ENCODE assay signal across 17 mouse cellular contexts in genomic region chr1:140740081-140740480, GRCm38 (mm10).
"Had no signal": no experiment of that assay in that cellular context is flagged by ENCODE, and none has a peak within 500 bp of the region (broad histone marks: within the 10 kb centered on the region; RNA-seq: fewer than 3 reads in every experiment).

No protein-coding gene starts in this region.

- DNase-seq: liver, postnatal 0 days; lung, adult 2 months; lung, postnatal 14 days; lung, postnatal 36 days; right cerebral cortex, postnatal 14 days; thymus, adult 18-20 months; thymus, postnatal 14 days; thymus, postnatal 36 days had no signal

- H3K4me3 ChIP-seq: liver, embryonic 15.5 days; lung, embryonic 15.5 days; megakaryocyte, embryonic 14.5 days; midbrain, embryonic 13.5 days; midbrain, embryonic 15.5 days; neural tube, embryonic 13.5 days; neural tube, embryonic 15.5 days; stomach, embryonic 15.5 days had no signal

- H3K36me3 ChIP-seq: liver, embryonic 15.5 days; lung, embryonic 15.5 days; midbrain, embryonic 13.5 days; midbrain, embryonic 15.5 days; neural tube, embryonic 13.5 days; neural tube, embryonic 15.5 days; stomach, embryonic 15.5 days had no signal

- H3K27me3 ChIP-seq: liver, embryonic 15.5 days; lung, embryonic 15.5 days; megakaryocyte, embryonic 14.5 days; midbrain, embryonic 13.5 days; midbrain, embryonic 15.5 days; neural tube, embryonic 13.5 days; neural tube, embryonic 15.5 days; stomach, embryonic 15.5 days had no signal

- H3K4me2 ChIP-seq: liver, embryonic 15.5 days; lung, embryonic 15.5 days; midbrain, embryonic 11.5 days; midbrain, embryonic 13.5 days; midbrain, embryonic 15.5 days; neural tube, embryonic 13.5 days; neural tube, embryonic 15.5 days; stomach, embryonic 15.5 days had no signal
